Mouse (Mus musculus): Measurements from ENCODE around the gene Tsfm.
"Not testable (repeated sequence)": the region's sequence is repeated elsewhere in the genome, so short reads cannot be mapped to it uniquely, and the experiment has no call there.

Tsfm gene

DNA sequence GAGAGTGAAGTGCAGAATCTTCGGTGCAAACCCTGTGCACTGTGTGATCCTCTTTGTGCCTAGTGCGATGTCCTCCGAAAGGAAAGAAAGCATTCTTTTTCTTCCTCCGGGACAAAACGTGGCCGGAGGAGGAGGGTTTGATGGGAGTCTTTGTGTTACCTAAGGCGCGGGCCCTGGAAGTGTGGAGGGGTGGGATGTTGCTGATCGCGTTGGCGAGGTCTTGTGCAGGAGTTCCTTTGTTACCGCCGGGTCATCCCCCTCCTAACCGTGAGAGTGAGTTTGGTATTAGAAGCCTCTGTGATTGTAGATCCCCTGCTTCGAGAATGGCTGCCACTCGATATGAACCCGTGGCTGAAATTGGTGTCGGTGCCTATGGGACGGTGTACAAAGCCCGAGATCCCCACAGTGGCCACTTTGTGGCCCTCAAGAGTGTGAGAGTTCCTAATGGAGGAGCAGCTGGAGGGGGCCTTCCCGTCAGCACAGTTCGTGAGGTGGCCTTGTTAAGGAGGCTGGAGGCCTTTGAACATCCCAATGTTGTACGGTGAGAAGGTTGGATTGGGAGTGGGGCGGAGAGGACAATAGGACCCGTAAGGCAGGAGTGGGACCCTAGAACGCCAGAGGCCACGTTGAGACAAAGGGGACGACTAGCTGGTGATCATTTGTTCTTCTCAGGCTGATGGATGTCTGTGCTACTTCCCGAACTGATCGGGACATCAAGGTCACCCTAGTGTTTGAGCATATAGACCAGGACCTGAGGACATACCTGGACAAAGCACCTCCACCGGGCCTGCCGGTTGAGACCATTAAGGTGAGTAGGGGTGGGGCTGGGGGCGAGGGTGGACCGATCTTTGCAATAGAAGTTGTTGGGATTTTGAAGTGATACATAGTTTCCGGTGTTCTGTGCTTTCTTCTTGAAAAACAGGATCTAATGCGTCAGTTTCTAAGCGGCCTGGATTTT lies 33.6 kb upstream of the Tsfm start:
- no peak for ATAC-seq (ENCODE audit: low TSS enrichment)

- ATAC-seq (ENCODE audit: low TSS enrichment): peak; percentile 58
These were observed 32.7 kb upstream of the Tsfm start, which contains the start of gene Cdk4 for GRCm38 (mm10) chr10:127063239-127063872. Cdk4 (plus strand) TSS chr10:127063534.

- ATAC-seq (ENCODE audit: low TSS enrichment): no peak
These were observed 31.9 kb upstream of the Tsfm start for GRCm38 (mm10) chr10:127062503-127062902.

- not testable (repeated sequence) for ATAC-seq (ENCODE audit: low TSS enrichment)
These were observed 31.5 kb upstream of the Tsfm start for GRCm38 (mm10) chr10:127062101-127062500.

GRCm38 (mm10) chr10:127061513-127061912 lies 30.9 kb upstream of the Tsfm start:
- ATAC-seq (ENCODE audit: low TSS enrichment): no peak

GRCm38 (mm10) chr10:127061085-127061484 lies 30.4 kb upstream of the Tsfm start:
- no peak for ATAC-seq (ENCODE audit: low TSS enrichment)

DNA sequence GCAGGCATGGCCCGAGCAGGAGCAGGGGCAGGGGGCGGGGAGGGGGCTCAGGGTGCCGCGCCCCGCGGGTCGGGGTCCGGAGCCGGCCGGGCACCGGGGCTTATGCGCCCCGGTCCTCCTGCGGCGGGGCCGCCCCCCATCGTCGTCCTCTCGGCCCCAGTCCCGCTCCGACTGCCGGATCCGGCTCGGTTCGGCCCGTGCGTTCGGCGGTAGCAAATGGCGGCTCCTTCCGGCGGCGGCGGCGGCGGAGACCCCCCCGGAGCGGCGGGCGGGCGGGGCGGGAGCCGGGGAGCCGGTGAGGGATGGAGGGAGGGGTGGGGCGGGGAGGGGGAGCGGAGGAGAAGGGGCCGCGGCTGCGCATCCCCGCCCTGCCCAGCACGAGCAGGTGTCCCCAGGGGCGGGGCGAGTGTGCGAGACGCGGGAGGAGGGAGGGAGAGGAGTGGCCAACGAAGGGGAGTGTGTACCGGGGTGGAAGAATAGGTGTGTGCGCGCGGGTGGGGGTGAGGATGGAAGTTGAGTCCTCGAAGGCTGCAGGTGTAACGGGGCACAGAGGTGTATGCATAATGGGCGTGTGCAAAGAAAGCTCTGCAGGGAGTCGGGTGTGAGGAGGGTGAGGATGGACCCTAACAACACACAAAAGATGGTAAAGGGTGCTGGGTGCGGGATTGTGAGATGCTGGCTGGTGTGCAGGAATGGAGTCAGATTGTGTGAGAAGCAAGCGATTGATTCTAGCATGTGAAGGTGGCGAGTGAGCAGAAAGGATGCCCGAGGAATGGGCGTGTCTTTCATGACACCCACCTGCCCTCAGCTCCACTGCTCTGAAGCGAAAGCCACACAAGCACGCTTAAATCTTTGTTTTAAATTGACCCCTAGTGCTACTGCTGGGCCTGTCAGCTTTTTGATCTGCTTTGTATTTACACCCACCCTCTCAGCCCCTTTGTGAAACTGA lies 29.6 kb upstream of the Tsfm start, which contains the start of gene March9:
March9 (minus strand) TSS at position 217 of the 949 bp plus-strand sequence.
- ATAC-seq (ENCODE audit: low TSS enrichment): peak; percentile 28

- no peak for ATAC-seq (ENCODE audit: low TSS enrichment)
These were observed 28.7 kb upstream of the Tsfm start for GRCm38 (mm10) chr10:127059174-127059967.

DNA sequence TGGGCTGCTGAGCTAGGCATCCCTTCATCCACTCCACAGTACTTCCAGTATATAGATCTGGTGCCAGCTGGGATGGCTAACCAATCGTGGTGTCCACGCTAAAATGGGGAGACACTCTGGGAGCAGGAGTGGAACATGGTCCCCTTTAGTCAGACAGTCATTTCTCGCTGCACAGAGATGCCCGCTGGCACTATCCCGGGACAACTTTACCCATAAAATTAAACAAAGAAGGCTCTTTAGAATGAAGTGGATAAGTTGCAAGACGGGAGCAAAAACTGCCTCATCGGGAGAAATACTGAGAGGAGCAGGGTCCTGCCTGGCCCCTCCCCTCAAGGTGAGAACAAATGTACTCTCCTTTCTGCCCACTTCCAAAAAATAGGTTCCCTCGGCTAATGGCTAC lies 28.1 kb upstream of the Tsfm start:
- no peak for ATAC-seq (ENCODE audit: low TSS enrichment)

- peak; percentile 40 for ATAC-seq (ENCODE audit: low TSS enrichment)
These were observed 27.5 kb upstream of the Tsfm start for GRCm38 (mm10) chr10:127058161-127058560.

GRCm38 (mm10) chr10:127056490-127056889 lies 25.9 kb upstream of the Tsfm start:
- ATAC-seq (ENCODE audit: low TSS enrichment): no peak

GRCm38 (mm10) chr10:127055406-127055805 lies 24.8 kb upstream of the Tsfm start:
- no peak for ATAC-seq (ENCODE audit: low TSS enrichment)

GRCm38 (mm10) chr10:127054646-127055045 lies 24.0 kb upstream of the Tsfm start:
- ATAC-seq (ENCODE audit: low TSS enrichment): no peak

GRCm38 (mm10) chr10:127050119-127050474 lies 19.5 kb upstream of the Tsfm start:
- ATAC-seq (ENCODE audit: low TSS enrichment): no peak

DNA sequence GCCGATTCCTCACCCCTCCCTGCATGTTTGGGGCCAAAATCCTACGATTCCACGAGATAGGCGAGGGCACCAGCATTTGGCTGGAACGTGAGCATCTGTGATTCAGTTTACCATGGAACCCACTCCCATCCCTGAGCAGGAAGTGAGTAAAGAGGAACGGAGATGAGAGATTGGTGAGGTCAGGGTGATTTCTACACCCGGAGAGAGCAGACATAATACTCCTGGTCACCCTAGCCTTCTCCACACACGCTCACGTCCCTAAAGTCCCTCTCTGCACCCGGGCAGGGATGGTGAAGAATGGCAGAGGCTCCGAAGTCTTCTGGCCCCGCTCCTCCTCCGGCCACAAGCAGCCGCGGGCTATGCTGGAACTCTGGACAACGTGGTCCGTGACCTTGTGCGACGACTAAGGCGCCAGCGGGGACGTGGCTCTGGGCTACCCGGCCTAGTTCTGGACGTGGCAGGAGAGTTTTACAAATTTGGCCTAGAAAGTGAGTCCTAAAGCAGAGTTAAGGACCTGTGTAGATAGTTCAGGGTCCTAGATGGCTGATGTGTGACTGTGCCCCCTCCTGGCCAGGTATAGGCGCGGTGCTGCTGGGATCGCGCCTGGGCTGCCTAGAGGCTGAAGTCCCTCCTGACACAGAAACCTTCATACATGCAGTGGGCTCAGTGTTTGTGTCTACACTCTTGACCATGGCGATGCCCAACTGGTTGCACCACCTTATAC lies 18.9 kb upstream of the Tsfm start:
- no peak for ATAC-seq (ENCODE audit: low TSS enrichment)

DNA sequence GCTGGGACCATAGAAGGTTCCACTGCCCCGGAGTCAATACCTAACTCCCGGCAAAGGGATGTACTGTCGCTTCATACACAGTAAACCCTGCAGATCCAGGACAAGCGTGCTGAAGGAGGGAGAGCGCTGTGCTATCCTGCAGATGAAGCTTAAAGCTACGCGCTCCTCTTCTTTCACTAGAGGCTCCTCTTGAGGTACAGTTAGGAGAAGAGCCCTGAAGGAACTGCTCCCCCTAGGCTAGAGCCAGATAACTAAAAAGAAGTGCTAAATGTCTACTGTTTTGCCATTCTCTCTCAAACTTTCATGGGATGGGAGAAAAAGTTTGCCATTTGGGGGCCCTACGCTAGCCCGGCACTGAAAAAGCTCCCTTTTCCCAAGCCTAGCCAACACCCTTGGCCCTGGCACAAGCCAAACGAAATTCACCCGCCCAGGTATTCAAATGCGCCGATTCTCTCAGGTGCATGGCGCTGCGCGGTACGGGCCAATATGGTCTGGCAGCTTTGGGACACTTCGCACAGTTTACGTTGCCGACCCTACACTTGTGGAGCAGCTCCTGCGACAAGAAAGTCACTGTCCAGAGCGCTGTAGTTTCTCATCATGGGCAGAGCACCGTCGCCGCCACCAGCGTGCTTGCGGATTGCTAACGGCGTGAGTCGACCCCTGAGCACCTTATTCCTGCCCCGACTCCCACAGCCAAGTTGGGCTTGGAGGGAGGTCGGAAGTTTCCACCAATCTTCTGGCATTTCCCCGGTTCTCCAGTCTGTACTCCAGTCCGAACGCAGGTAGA lies 18.2 kb upstream of the Tsfm start:
- ATAC-seq (ENCODE audit: low TSS enrichment): peak; percentile 75

- ATAC-seq (ENCODE audit: low TSS enrichment): no peak
These were observed 17.3 kb upstream of the Tsfm start, which contains the start of gene Cyp27b1 for GRCm38 (mm10) chr10:127047954-127048353. Cyp27b1 (plus strand) TSS chr10:127048250.

DNA sequence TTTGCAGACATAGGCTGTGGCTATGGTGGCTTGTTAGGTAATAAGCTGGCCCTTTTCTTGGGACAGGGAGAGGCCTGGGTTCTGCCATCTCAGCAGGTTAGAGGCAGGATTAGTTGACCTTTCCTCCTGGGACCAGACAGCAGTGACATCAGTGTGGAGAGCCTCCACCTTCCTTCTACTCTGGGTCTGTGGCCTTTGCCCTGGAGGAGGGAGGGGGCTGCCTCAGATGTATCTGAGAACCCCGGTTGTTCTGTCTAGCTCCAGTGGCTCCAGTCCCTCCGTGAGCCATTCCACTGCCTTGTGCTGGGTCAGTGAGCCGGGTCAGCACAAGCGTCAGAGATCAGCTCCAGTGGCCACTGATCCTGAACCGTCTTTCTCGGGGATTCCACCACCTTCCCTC lies 12.5 kb upstream of the Tsfm start:
- no peak for ATAC-seq (ENCODE audit: low TSS enrichment)

DNA sequence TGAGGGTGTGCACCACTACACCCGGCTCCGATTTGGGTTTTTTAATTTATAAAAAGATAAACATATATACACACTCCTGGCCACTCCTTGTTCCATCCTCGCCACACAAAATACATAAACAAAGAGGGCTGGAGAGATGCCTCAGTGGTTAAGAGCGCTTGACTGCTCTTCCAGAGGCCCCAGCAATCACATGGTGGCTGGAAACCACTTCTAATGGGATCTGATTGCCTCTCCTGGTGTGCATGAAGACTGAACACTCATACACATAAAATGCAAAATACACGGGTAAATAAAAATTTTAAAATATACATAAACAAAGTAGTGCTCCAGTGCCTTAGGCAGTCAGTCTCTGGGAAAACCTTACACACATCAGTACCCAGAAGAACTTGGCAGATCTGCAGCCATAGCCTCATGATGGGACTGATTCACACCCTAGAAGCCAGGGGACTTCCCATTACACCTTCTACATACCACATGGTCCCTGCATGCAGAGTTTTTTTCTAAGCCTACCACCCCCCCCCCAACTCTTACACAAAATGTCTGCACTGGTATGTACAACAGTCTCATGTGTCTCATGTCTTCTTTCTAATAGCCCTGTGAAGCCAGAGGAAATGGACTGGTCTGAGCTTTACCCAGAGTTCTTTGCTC lies 12.0 kb upstream of the Tsfm start:
- no peak for ATAC-seq (ENCODE audit: low TSS enrichment)

All from frontal cortex, adult (tissue).